Mouse (Mus musculus): ENCODE results near the gene Pgls.

DNA sequence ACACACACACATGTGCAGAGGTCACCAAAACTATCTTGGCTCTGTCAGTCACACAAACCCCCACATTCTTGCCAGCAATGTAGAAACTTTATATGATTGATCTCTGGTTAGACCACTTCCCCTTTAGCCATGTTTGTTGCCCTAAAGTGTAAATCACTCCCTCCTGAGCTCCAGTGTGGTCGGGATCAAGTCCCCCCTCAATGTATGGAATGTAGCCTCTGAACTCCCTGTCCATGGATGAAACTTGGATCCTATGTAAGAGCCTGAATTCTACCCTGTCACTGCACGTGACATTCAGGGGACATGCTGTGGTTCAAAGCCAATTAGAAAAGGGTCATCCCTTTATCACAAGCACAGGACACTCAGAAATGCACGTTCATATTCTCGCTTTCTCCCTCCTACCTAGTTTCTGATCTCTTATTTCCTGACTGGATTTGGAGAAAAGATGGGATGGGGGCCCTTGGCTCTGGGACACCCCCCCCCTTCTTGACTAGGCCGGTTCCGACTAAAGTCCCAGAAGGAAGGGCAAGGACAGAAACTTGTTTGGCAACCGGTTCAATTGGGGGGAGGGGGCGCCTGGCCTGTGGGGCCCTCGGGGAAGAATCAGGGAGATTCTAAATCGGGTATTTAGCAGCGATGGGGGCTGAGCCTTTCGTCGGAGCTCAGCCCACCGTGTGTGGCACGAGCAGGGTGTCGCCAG, 36.6 kb downstream of the Pgls start:
- no peak for TF ChIP-seq POLR2A (IDR thresholded peaks at IDR 0.05; ENCODE audit: low read depth, low read length)
- no peak for TF ChIP-seq CTCF (IDR thresholded peaks at IDR 0.05; ENCODE audit: extremely low read depth, insufficient read length, insufficient replicate concordance, low read depth, low read length)
